Mouse (Mus musculus): ENCODE data around the gene E030018B13Rik.

GRCm38 (mm10) chr7:63888674-63889073 is 28.0 kb upstream of the E030018B13Rik start:
- TF ChIP-seq EP300 (IDR thresholded peaks at IDR 0.05; ENCODE audit: insufficient read depth, low read depth, low read length) (no peak), CTCF (IDR thresholded peaks at IDR 0.05; ENCODE audit: low read depth, low read length) (no peak), POLR2A (IDR thresholded peaks at IDR 0.05; ENCODE audit: insufficient read depth, low read length) (no peak)

Data from ES-Bruce4 (cell line).